Mouse (Mus musculus): Measurements from ENCODE around the gene Plpp4.

Plpp4 gene

DNA sequence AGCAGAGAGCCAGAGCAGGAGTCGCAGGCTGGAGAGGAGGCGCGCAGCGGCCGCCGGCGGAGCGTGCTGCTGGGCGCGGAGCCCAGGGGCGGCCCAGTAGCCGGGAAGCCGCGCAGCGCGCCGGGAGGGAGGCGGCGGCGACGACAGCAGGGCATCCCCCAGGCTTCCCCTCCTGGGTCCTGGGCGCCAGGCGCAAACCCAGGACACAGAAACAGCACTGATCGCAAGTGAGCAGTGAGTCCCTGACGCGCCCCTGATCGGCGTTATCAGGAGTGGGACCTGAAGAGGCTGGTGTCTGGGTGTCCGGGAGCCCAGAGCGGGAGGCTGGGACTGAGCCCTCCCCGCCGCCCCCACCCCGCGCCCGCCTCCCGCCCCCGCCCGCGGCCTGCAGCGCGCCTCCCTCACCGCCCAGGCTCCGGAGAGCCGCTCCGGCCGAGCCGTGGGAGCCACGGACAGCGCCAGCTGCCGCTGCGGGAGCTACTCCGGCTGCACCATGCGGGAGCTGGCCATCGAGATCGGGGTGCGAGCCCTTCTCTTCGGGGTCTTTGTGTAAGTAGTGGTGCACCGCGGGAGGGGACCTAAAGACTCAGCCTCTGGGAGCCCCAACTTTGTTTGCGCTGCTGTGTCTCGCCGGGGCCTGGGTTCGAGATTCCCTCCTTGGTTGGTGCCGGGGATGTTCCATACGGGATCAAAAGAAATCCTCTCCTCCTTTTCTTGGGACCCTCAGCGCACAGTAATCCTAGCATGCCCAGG is at the start of gene Plpp4:
TSS of gene Plpp4 (plus strand) at position 411 of the 753 bp plus-strand sequence.
- peak; percentile 8 for DNase-seq (ENCODE audit: low spot score)

DNA sequence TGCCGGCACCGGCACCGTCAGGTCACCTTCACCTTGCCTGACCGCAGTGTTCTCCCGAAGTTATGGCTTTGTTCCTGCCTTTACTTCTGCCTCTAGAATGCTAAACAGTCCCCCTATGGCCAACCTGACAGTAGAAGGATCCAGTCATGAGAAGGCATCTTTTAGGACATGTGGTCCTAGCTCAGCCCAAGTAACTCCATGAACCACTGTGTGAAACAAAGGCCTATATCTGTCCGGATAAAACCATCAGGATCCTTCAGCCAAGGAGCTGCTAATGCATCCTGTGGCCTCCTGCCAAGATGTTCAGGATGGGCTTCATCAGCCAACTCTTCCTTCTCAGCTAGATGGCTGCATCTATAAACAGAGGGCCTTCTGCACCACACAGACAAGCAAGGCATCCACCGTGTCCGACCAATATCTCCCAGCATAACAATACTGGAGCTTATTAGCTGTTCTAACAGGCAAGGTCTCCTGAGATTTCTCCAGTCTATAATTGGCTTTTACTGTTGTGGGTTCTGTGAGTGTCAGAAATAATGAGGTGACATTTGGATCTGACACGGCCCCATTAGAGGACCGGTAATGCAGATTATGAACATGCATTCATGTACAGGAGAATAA is 40.8 kb upstream of the Plpp4 start:
- DNase-seq (ENCODE audit: low spot score) = no peak

DNA sequence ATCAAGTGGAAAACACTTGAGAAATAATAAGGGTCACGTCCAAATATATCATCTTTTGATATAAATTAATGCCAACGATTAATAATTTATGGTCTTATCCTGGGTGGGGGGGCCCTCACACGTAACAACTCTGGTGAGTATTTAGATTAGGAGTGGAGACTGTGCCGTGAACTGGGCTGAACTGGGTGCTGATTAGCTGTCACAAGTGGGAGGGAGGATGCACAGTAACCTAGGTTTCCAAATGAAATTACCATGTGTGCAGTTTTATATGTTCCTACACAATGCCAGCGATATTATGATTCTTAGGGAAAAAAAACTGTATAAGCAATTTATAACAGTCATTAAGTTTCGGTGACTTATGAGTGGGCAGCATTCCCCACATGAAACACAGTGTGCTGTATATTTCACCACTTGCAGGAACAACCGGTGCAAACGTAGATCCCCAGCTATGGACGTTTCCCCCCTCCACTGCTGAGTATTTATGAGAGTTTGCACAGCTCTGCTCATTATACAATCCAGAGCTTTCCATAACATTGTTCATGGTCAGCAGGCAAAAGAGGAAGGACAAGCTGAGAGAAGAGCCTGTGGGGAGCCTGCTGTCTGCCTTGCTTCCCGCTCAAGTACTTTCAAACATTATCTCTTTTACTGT is 40.2 kb upstream of the Plpp4 start:
- no peak for DNase-seq (ENCODE audit: low spot score)

DNA sequence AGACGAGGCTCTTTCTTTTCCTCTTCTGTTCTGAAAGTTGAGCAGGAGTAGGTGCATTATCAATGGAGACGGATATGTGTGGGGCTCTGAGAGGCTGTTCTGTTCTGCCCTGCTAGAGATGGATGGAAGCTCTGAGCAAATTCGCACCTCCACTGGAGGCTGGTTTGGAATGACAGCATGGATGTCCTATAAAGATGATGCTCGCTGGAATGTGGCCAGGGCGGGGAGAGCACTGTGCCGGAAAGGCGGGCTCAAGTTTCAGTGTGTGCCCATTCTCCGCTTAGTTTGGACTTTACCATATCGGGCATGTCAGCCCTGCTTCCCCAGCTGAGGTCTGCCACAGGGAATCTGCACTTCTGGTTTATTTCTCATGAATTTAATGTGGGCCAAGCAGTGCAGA is 35.9 kb upstream of the Plpp4 start:
- no peak for DNase-seq (ENCODE audit: low spot score)

DNA sequence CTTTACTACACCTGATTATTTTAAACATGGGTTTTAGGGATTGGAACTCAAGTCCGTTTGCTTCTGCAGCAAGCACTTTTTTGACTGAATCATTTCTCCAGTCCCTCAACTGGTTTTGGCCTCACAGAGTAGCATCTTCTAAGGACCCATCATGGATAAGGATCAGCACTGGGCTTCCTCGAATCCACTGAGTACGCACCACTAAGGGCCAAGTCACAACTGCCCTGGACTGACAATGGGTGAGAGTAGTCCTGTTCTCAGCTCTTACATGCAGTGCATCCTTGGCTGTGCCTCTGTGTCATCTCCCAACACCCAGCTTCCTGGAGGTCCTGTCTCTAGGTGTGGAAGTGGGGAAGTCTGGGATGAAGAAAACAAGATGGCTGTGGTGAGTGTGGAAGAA is 35.2 kb upstream of the Plpp4 start:
- no peak for DNase-seq (ENCODE audit: low spot score)

DNA sequence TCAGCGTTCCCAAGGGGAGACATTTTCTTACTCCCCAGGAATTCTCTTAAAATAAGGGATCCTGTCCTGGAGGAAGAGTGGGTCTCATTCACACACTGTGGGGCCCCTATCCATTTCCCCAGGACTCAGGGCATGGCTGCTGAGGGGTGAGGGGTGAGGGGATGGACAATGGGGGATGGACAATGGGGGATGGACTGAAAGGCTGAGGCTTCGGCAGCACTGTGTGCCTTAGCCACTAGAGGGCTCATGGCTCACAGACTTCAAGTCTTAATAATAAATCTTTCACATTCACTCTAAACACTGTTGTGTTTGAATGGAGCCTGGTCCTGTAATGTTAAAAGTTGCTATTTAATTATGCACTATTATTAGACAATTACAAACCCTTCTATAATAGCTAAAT is 21.4 kb upstream of the Plpp4 start:
- no peak for DNase-seq (ENCODE audit: low spot score)

DNA sequence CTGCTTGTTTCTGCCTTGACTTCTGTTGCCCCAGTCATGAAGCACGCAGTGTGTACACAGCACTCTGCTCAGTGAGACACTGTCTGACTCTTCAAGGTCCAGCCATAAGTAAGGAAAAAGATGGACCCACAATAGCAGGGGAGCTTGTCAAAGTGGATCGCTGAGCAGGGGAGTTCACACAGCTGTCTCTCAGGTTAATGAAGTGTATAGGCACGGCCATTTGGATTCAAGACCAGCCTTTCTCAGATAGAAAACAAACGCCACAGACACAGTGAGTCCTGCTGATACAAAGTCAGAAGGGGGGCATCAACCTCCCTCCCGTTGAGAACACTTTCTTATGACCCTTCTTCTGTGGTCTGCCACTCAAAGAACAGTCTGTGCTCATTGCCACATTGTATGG is 20.8 kb upstream of the Plpp4 start:
- DNase-seq (ENCODE audit: low spot score) = no peak

DNA sequence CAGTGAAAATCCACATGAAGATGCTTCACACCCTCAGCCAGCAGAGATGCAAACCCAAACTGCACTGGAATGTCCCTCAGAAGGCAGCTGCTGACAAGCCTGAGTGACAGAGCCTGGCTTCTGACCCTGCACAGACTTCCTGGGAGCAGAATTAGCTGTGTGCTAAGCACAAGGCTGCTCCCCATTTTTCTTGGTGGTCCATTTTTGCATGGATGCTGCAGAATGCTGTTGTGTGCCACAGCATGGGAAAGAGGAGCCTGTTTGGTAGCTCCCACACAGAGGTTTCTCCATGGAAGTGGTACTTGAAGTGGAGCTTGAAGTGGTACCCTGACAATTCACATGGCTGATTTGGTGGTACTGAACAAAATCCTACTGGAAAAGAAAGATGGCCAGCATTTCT is 5.8 kb upstream of the Plpp4 start:
- no peak for DNase-seq (ENCODE audit: low spot score)

DNA sequence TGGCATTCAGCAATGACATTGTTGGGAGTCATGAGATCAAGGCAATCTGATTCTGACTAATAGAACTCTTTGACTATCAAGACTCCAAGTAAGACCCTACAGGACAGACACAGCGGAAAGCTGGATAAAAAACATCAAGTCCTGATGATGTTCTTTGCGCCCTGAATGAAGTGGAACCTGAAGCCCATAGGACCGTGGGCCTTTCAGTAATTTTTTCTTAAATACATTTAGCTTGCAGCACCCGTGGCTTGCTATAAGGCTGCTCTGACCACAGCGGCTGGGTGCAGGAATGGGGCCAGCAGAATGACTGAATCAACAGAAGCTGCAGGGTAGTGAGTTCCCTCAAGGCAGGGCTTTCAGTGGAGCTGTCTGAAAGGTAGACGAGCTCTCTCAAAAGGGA is 3.4 kb upstream of the Plpp4 start:
- DNase-seq (ENCODE audit: low spot score) = no peak

DNA sequence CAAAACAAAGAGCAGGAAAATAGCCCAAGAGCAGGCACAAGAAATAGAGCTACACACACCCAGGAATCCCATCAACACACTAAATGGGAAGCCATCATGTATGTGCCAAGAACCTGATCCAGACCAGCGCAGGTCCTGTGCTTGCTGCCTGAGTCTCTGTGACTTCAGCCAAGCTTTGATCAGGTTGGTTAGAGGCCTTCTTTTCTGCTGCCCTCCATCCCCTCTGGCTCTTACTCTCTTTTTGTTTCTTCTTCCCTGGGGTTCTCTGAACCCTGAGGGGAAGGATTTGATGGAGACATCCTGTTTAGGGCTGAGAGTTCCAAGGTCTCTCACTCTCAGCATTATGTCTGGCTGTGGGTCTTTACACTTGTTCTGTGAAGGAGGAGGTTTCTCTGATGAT is 2.7 kb upstream of the Plpp4 start:
- no peak for DNase-seq (ENCODE audit: low spot score)

DNA sequence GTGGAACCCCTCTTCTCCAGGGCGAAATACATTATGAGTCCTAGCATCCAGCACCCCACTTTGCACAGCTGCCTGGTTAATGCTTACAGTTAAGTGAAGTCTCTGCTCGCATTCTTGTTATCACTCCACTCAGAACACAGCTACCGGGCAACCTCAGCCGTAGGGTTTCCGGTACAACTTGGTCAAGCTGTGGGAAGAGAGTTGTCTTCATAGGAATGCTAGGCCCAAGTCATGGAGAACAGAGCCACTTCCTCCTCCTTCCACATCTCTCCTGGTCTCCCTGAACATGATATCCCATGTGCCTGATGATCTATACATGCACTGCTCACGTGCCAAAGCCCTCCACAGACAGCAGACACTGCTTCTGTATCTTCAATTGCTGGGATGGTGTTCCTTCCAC is 1.4 kb upstream of the Plpp4 start:
- DNase-seq (ENCODE audit: low spot score) = no peak

DNA sequence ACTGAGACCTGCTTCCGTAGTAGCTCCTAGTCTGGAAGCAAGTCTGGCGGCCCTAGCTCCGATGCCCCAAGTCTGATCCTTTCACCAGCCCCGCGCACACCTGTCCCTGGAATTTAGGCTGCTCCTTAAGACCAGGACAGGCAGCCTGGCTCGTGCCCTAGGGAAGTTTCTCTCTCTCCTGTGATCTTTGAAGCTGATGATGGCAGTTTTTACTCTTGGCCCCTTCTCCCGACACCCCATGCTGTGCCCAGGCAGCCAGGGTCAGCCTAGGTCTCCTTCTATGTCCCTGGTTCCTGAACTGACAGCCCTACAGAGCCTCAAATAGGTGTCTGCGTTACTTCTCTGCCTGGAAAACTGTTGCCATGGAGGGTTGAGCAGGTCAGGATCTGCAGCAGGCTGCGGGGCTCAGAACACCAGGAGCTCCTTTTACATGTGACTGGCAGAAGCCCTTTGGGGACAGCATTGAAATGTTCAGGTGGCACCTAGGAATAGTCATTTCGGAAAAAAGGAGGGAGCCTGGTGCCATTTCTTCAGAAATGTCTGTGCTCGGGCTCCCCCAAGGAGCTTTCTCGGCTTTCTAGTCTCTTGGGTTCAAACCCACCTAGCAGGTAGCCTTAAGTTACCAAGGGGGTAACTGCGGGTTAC is 665 bp downstream of the Plpp4 start:
- DNase-seq (ENCODE audit: low spot score) = no peak

DNA sequence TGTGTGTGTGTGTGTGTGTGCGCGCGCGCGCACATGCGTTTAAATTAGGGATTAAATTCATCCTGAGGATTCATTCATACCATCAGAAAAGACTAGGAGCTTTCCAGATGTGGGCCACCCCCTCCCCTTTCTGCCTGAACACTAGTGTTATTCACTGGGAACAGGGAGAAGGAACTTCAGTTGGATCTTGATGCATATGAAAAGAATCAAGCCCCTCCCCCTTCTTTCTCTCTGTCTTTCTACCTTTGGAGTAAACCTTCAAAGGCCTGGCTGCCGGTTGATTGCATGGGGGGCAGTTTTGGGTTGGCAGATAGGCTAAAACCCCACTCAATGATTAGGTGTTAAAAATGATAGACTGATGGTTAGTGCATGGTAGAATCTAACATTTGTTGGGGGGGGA is 1.5 kb downstream of the Plpp4 start:
- no peak for DNase-seq (ENCODE audit: low spot score)

DNA sequence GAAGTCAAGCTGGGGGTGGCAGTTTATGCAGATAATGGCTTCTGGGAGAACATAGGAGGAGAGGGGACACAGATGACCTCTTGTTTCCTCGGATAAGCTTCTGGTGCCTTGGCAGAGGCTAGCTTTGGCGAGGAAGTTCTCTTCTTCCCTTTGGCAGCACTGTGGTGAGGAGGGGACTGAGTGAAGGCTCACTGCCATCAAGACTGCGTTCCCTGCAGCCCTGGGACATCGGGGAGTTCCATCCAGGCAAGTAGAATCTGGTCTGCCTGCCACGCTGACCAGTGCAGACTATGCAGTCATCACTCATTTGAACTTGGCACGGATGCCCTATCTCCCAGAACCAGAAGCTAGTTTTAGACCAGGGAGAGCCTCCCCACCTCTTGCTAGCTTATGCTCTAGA is 2.4 kb downstream of the Plpp4 start:
- no peak for DNase-seq (ENCODE audit: low spot score)

DNA sequence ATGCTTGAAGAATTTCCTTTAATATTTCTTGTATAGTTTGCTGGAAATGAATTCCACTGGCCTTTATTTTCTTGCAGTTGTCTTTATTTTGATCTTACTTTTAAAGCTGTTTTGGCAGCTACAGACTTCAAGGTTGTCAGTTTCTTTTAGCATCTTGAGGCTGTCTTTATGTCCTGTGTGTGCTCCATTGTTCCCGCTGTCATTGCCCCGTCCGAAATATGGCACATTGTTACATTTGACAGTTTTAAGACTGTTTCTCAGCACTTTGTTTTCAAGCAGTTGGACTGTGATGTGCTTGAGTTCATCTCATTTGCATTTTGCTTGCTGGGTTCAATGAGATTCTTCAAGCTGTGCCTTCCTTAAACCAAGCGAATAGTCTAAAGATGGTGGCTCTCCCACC is 17.0 kb downstream of the Plpp4 start:
- DNase-seq (ENCODE audit: low spot score) = no peak

DNA sequence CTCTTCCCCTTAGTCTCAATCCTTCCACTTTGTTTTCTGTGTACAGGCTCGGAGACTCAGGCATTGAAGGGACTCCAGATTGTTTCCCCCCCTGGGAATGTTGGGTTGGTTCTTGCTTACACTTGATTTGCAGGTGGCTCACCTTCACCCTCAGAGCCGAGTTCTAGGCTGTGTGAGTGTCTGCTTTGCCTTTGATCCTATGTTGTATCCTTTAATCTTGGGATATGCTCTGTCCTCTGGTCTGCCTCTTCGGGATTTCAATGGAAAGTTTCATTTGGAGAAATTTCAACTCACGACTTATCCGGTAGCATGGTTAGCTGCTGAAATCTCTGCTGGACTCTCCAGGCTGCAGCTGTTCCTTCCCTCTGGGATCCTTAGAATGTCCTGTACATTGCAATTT is 17.9 kb downstream of the Plpp4 start:
- no peak for DNase-seq (ENCODE audit: low spot score)

DNA sequence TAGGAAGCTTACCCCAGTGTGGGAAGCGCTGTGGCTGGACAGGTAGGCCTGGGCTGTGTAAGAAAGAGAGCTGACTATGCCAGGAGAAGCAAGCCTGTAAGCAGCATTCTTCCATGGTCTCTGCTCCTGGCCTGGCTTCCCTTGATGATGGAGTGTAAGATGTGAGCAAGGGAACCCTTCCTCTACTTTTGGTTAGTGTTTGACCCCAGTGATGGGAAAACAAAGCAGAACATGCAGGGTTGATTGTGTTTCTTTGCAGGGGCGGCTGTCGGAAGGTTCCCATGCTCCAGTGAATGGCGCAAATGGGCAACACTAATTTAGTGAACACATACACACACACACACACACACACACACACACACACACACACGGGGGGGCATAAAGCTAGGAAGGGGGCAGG is 20.9 kb downstream of the Plpp4 start:
- DNase-seq (ENCODE audit: low spot score) = no peak

DNA sequence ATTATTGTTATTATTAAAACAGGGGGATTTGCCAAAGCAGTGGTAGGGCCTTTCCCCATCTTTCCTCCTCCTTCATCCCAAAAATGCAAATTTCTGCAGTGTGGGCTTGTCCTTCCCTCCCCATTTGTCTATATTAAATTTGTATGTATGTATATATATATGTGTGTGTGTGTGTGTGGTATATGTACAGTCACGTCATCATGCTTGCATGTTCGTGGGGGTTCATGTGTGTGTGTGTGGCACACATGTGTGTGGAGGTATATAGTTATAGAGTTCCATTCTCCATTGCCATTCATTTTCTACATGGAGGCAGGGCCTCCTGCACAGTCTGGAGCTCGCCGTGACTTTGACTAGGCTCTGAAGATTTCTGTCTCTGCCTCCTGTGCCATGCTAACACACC is 22.0 kb downstream of the Plpp4 start:
- DNase-seq (ENCODE audit: low spot score) = no peak

DNA sequence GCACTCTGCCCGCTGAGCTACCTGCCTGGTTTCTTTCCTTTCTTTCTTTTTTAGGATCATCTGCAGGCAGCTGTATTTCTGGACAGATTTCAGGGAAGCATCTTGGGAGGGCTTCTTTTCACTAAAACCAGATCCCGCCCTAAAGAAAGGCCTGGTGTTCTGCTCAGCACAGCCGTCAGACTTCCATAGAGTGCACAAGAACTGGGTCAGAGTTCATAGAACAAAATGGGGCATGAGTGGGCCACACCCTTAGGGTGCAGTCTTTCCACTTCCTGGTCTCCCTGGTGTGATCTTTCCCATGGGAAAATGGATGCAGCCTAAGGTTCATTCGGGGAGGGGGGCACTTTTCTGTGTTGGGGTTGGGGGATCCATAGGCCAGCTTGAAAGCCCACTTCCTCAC is 22.4 kb downstream of the Plpp4 start:
- DNase-seq (ENCODE audit: low spot score) = no peak

DNA sequence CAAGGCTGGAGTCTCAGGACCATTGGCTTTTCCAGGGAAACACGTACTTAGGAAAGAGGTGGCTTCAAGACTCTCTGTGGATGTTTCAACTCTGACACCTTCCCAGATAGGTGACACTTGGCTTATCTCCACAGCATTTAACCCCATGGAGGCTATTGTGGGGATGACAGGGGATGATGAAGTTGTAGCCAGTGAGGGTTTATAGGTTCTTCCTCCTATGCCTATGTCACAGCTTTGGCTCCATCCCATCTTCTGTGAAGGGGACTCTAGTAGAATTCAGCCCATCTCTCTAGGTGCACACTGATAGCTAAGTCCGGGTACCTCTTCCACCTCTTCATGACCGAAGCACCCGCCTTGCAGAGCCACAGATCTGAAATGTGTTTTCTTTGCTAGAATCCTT is 25.1 kb downstream of the Plpp4 start:
- DNase-seq (ENCODE audit: low spot score) = no peak

DNA sequence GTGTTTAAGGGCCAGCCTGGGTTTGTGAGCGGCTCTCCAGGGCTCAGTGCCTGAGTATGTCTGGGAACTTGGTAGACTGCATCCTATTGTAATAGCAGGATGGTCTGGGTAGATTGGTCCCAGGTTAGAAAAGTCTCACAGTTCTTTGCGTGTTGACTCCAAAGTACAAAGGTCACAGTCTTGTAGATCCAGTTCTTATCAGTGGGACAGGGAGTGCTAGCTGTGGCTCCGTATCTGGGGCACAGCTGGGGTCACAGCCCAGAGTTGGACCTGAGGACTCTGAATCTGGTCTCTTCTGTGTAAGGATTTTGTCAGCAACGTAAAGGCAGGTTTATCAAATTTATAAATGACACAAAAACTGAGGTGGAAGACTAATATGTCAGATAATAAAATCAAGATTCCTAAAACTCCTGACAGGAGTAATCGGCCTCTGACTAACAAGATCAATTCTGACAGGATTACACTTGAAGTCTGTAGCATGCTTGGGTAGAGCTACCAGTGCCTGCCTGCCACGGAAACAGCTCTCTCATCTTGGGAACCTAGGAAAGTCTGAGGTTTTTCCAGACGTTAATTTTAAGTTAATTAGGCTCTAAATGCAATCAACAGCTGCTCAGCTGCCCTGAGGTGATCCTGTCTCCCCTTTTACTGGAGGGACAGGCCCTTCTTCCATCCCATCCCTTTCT is 28.5 kb downstream of the Plpp4 start:
- DNase-seq (ENCODE audit: low spot score) = no peak

DNA sequence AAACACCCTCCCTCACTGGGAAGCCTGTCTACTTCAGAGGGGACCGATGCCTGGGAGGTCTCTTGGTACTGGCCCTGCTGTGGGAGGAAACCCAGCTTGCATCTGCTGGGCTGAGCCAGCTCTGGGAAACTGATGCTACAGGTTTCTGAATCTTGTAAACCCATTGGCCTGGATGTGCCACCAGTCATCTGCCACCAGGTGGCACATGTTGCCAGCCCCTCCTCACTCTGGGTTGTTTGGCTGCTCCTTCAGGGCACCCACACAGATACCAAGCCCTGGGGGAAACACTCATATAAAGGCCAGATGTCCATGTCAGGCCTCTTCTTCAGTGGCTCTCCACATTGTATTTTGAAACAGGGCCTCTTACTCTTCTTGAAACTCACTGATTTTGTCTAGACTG is 36.4 kb downstream of the Plpp4 start:
- no peak for DNase-seq (ENCODE audit: low spot score)

DNA sequence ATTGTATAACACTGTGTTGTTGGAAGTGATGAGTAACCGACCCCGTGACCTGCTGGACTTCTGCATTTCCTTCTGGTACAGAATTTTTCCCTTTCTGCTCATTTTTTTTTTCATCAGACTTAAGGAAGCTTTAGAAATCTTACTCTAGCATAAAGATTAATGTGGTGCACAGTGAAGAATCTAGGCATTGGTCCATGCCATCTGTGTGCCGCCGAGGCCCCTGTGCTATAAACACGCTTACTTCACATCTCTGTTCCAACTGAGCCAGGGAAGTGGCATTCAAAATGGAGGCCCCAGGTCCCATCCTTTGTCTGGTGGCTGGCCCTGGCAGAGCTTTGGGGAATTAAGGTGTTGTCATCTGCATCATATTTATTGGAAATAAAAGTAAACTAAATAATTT is 44.8 kb downstream of the Plpp4 start:
- no peak for DNase-seq (ENCODE audit: low spot score)

Data from urinary bladder, postnatal 25 days (tissue).